Mouse (Mus musculus): ENCODE data around the gene Faf1.

Faf1 gene

DNA sequence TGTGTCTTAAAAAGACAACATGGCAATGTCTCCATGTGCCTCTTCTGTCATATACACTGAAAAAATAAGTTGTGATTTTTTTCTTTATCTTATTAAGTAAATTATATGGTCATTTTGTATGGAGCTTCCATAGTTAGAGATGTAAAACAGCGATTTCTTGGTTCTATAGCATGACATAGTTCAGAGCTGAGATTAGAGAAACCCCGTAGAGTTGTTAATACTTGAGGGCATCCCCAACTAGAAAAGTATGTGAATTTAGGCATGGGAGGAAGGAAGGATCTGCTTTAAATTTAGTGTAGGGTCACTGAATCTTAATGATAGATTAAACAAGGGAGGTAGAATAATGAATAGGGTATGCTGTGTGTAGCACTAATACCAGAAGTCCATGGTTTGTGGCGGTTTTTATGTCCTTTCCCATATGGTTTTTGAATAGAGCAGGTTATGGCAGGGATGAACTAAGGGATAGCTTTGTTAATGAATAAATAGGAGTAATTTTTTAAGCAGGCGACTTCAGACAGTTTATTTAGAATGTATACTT lies 106.3 kb downstream of the Faf1 start:
- DNase-seq (ENCODE audit: low read depth, low spot score) = no peak

DNA sequence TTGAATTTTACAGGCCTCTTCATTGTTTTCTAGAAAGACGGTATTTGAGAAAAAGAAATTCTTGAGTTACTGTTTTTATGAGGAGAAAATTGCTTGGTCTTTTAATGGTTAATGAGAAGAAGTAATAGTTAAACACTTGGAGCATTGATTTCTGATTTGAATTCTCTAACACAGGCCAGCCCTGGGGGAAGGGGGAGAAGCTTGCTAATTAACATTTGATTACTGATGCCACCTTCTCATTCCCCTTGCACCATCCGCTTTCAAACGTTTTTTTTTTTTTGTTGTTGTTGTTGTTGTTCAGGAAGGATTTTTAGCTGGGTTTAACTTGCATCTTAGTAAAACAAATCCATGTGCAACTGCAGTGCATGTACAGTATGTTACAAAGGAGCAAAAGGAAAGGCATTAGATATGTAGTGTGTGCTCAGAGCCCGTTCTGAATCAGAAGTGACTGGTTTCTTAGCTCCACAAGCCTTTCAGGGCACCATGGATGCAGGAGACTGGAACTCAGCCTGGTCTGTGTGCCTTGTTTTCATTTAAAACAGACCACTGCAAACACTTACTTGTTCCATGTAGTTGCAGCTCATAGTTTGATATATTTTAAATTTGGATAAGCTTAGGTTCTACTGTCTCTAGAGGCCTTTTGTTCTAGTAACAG lies 113.1 kb downstream of the Faf1 start:
- DNase-seq (ENCODE audit: low read depth, low spot score) = no peak

DNA sequence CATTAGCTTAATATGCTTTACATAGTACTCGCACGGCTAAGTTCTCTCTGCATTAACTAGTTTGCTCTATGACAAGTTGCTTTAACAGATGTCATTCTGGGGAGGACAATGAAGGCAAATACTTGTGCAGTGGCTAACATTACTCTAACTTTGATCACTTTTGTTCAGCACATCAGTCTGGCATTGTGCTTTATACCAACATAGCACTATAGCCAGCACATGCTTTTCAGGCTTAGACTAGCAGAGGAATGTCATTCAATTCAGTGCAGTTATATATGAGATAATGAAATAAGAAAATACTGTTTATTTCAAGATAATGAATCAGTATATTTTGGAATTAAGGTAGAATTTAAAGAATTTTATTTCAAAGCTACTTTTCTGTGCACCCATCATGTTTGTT lies 115.9 kb downstream of the Faf1 start:
- DNase-seq (ENCODE audit: low read depth, low spot score) = no peak

DNA sequence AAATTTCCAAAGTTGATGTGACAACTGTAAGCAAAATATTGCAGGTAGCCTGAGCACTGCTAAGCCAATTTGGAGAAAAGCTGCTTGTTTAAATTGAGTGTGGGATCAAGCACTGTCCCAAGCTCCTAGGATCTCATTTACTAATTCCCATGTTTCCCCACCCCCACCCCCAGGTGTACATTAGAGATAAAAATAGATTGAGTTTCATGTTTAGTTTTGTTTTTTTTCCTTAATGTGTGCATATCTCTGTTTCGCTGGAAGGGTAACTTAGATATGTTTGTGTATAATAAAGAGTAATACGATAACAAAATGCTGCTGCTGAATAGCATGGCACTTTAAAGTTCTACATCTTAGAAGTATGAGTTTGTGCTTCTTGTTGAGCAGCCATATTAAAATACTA lies 116.7 kb downstream of the Faf1 start:
- no peak for DNase-seq (ENCODE audit: low read depth, low spot score)

DNA sequence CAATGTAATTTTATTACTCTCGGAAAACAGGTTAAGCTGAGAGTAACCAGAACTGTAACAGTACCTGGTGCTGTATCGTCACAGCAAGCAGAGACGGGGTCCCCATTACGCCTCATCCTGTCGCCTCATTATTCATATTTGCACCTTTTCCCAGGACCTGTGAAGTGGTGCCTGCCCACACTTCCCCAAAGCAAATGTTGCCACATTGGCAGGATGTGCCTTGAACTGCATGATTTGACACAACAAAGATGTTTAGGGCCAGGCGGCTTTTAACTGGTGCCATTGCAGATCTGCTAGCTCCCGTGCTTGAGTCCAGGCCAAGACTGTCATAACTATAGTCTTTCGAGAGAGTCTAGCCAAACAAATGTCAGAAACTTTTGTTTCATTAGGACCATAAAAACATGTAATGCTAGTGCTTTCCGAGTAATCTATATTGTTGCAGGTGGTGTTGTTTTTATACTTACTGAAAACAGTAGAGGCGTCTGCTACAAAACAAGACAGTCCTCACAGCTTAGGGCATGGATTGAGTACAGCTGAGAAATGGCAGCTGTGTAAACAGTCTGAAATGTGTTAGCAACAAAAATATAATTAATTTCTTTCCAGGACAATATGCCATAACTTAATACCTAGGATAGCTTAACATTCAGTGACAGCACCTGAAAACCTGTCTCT lies 121.3 kb downstream of the Faf1 start:
- DNase-seq (ENCODE audit: low read depth, low spot score) = no peak

DNA sequence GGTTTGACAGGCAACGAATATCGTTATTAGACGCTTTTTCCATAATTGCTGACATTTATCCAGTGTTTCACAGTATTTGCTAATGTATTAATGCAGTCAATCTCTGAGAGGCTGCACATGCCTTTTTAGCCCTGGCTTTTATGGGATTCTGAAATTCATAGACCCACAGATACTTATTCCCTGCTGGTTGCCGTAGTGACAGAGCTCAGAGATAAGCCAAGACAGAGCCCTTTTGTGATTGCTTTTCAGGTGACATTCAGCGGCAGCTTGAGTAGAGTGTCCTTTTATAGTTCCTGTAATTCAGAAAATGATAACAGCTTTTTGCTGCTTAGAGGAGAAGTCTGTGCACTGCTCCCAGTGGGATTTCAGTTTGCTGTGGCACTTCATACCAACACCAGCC lies 130.0 kb downstream of the Faf1 start:
- DNase-seq (ENCODE audit: low read depth, low spot score) = no peak

DNA sequence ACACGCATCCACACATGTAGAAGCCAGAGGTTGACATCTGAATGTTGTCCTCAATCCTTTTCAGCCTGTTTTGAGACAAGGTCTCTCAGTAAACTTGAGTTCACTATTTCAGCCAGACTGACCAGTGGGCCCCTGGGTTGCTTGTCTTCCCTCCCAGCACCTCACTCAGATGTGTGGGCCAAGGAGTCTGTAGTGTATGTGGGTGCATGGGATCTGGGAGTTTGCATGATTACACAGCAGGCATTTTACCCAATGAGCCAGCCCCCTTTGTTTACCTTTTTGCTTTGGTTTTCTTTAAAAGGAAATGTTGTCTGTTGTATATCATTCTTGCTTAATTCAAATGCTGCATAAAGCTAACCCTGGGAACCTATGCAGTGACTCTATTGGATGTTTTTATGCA lies 138.8 kb downstream of the Faf1 start:
- DNase-seq (ENCODE audit: low read depth, low spot score) = no peak

DNA sequence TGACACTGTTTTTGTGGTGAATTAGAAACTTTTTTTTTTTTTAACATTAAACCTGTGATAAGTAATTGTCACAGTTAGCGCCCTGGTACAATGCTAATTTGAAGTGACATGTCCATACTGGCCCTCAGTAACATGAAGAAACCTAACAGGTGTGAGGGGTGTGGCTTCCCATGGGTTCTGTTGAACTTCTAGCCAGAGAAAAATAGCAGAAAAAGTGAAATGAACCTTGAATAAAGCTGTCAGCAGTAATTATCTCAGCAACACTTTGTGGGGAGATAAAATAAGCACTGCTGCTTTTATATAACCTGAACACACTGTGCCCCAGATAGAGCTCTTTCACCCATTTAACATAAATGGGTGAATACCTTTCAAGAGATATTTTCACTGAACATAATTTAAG lies 139.2 kb downstream of the Faf1 start:
- no peak for DNase-seq (ENCODE audit: low read depth, low spot score)

DNA sequence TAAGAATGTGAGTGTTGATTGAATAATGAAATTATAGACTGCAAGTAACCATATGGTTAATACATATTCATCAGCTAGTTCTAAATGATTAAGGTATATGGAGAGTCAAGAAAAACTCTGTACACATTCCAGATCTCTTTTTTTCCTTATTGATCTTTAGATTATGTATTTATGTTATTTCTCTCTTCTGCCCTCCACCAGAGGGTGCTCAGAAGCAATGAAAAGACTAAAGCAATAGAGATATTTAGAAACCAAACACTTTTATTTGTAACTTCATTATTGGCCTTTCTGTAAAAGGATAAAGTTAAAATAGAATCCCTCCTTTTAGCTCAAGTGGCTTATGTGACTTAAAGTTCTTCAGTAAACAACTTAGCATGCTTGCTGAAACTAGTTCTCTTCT lies 143.1 kb downstream of the Faf1 start:
- DNase-seq (ENCODE audit: low read depth, low spot score) = no peak

DNA sequence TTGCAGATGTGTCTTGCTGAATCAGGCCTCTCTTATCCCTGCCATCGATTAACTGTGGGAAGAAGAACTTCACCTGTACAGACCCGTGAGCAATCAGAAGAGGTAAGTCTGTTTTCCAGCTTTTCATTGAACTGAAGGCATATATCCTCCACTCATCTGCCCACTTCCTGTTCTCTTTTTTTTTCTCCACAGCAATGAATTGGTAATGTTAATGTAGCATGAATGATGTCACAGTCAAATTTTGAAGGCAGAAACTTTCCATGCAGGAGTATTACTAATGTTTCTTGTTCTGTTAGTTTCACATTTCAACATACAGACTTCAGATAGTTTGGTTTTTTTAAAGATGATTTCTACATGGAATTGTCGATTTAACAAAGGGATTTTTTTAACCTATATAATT lies 153.4 kb downstream of the Faf1 start:
- no peak for DNase-seq (ENCODE audit: low read depth, low spot score)

DNA sequence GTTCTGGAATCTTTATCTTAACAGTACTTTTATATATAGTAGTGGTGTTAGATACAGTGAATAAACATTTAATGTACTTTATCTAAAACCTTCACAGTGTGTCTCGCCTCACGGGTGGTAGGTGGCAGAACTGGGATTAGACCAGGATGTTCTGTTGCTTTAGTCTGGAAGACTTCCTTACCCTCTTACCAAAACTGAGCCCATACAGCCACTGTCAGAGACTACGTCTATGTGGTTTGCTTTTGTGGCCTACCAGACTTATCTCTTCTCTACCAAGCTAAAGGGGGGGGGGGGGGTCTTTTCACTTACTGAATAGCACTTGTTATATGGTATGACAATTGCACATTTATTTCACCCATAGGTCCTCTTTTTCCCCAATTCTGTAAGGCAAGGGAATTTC lies 181.5 kb downstream of the Faf1 start:
- DNase-seq (ENCODE audit: low read depth, low spot score) = no peak

DNA sequence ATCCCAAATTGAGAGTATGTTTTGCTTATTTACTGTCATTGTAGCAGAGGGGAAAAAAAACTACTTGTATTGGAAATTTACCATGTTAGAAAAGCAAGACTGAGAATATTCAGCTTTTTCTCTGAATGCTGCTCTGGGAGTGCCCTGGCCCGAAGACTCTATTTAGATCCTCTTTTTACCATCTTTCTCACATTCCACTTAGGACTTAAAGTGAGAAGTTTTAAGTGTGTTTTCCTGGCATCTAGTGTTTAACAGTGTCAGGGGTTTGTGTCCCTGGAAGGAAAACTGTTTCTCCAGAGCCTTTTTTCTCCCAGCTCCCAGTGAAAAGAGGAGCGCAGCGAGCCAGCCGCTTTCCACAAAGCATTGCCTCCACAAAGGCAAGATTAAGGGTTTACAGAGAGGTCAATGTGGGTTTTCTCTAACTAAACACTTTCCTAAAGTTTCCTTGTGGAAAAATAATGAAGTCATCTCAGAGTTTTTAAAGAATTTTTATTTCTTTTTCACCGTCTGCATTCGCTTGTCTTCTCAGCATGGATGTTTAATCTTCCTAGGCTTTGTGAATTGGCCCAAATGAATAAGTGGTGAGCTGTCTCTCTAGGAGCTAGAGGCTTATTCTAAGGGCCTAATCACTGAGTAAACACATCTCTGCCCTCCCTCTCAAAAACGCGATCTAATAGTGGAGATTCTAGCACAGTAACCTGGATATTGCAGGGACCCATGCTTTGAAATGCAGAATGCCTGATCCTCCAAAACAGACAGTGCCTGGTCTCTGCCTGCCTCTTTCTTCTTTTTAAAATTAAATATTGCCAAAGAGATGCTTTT lies 182.4 kb downstream of the Faf1 start:
- no peak for DNase-seq (ENCODE audit: low read depth, low spot score)

DNA sequence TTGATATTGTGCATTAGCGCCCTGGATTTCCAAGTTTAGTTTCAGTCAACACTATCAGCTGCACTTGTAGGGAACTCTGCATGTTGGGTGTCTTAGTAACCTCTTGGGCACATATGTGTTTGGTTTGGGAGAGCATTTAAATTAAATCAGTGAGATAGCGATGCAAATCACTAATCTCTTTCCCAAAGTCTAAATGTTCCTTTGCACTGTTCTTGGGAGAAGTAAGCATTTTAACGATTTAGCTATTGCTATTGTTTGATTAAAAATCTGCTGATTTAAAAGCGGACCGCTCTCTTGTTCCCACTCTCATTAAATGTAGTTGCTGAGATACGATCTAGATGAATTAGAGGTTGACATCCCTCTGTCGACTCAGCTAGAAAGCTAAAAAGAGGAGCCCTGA lies 183.0 kb downstream of the Faf1 start:
- DNase-seq (ENCODE audit: low read depth, low spot score) = no peak

DNA sequence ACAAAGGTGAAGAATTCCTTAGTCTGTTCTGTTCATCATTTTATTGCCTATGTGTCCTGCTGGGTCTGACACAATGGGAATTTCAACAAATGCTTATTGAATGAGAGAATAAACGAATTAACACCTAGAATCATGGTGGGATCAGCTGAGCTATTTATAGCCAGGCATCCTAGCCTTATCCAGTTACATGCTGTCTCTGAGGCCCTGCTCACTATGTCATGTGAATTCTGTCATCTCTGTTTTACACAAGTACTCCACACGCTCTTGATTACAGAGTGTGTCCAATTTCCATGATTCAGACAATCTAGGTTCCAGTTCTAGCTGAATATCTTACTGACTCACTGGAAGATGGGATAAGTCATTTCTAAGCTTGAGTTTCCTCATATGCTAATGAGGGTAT lies 183.9 kb downstream of the Faf1 start:
- DNase-seq (ENCODE audit: low read depth, low spot score) = no peak

DNA sequence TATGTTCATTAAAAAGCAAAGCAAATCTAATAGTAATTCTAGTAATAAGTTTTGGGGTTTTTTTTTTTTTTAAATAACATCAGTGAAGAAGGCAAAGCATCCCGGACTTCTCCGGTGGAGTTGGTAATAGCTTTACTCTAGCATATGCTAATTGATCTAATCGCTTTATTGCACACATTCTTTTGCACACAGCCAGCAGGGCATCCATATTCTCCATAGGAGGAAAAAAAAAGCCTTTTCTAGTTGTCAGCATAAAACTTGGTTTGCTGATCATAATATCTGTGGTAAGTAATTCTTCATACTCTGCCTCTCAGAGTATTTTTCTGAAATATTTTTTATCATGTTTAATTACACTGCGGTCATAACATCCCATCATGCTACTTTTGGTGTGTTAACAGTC lies 185.9 kb downstream of the Faf1 start:
- no peak for DNase-seq (ENCODE audit: low read depth, low spot score)

DNA sequence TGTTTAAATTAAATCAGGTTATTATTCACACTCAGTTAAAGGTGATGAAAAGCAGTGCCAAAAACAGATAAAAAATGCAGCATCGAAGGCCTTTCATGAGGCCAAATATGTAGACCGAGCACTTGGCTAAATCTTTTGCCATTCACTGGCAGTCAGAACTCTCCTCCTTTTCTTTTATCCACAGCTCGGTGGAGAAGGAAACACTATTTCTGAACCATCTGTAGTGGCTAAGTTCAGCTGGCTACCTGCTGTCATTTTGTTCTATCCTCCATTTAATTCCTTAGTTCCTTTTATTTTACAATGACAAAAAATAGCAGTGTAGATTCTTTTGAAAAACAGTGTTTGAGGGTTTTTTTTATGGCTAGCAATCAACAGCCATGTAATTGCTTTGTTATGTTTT lies 186.6 kb downstream of the Faf1 start:
- DNase-seq (ENCODE audit: low read depth, low spot score) = no peak

DNA sequence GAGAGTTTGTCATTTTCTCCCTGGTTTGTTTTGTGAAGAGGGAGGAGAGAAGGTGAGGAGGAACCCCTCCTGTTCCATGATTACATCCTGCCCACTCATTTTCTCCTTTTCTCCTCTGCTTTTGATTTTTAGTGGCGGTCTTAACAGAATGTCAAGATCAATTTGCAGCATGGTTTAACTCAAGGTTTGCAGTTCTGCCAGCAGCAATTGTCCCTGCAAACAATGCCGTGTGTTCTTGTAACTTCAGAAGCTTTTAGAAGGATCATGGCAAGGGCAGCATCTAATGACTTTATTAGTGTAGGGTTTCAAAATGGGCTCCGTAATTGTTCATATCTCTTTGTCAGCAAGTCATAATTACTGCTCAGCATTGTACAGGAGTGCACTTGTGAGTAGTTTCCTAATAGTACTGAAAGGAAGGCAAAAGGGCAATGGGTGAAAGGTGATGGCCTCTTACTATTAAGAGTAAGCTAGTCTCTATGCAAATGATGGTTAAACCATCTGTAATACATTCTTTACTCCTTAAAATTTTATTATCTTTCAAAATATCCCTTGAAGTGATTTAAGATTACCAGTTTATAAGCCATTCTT lies 192.6 kb downstream of the Faf1 start:
- DNase-seq (ENCODE audit: low read depth, low spot score) = no peak

DNA sequence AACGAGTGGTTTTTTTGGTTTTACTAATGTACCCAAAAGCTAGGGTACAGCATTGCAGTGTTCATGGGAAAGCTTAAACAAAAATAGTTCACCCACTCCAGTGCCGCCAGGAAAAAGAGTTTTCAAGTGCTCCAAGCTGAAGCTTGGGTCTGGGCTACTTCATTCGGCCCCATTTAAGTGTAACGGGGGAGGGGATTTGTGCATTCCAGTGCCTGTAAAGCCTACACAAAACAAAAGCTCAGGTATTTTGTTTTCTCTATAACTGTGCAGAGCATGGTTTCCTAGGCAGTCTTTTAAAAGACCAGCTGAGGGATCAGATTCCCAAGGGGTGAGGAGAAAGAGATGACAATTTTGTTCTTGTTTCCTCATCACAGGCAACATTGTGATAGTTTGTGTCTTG lies 207.9 kb downstream of the Faf1 start:
- peak; percentile 45 for DNase-seq (ENCODE audit: low read depth, low spot score)

DNA sequence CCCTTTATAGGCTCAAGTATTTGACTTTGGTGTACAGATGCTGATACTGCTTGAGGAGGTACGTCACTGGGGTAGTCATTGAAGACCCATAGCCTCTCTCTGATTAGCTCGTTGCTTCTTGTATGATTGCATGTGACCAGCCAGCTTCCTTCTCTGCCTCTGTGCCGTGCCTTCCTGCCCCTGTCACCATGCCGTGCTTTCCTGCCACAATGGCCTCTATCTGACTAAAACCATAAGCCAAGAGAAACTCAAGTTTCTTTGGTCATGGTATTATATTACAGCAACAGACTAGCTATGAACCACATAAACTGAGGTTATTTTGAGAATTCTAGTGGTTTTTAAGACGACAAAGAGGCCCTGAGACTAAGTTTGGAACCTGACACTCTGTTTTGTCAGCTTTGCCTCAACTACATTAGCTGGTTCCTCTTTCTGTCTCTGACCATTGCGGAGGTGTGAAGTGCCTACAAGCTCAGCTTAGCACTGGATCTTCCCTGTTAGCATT lies 211.5 kb downstream of the Faf1 start:
- no peak for DNase-seq (ENCODE audit: low read depth, low spot score)

DNA sequence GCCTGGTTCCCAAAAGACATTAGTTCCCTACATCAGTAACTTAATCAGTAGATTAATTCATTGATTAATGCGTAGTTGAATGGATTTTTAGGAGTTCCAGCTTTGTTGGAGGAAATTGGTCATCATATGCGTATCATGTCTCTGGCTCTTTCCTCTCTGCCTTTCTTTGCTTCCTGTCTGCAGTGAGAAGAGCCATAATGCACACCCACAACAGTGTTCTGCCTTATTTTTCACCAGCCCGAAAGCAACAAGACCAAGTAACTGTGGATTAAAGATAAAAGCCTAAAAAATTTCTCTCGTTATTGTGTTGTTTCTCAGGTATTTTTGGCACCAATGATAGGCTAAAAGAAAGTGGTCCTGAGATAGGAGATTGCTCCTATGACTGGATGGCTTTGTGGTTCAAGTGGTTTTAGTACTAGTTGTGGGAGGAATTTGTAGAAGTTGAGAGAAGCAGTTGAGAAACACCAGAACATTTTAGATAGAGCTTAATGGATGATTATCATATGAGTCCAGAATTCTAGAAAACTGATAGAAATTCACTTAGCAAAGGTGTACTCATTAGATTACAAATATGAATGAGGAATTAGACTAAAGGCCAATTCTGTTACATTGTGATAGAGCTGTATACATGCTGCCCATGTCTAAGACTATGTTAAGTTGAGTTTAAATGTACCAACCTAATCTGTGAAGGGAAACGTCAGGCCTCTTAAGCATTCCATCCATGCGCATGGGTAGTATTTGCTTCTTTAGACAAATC lies 221.6 kb downstream of the Faf1 start:
- no peak for DNase-seq (ENCODE audit: low read depth, low spot score)

DNA sequence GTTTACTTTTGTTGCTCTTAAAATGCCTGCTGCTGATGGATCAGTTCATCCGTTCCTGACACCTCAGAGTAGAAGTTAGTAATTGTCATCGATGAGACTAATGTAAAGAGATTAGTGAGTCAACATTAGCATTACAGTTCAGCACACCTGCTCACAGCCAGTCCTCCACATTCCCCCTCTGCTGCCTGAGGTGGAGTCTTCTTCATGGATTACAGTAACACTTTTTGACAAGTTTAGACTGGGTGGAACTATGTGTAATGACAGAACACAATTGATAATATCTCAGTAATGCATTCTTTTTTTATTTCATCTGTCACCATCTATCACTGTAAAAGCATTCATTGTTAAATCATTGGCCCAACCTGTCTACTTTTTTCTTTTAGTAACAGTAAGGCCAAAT lies 224.7 kb downstream of the Faf1 start:
- peak; percentile 7 for DNase-seq (ENCODE audit: low read depth, low spot score)
